Mouse (Mus musculus) liver, adult (tissue): ENCODE data around the gene Moap1.

ENCODE experiments used
- GATA4 ChIP-seq: IDR thresholded peaks from 2 replicates; pipeline ENCODE4 v1.6.1; 2014; ENCODE audit warnings: mild to moderate bottlenecking, low read length; ENCODE audit not compliant: insufficient replicate concordance

Moap1 gene

DNA sequence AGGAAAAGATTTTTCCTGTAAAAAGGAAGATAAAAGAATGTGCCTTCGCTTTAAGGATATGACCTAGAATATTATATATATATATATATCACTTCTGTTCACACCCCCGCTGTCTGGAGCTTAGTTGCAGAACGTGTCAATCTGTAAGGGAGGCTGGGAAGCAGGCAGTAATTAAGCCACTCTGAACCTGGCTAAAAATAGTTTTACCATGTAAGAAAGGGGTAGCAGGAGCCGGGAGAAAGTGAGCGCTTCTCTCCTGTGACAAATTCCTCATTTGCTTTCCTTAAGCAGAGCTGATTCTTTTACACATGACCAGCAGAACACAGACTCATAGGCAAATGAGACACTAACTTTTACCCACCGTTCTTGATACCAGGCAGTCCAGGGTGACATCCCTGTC lies 19.6 kb downstream of the Moap1 start:
- no peak for TF ChIP-seq GATA4

GRCm38 (mm10) chr12:102722966-102723365 lies 20.5 kb downstream of the Moap1 start:
- TF ChIP-seq GATA4, result no peak

- TF ChIP-seq GATA4, result no peak
These were observed 21.0 kb downstream of the Moap1 start for GRCm38 (mm10) chr12:102722451-102722850.

- TF ChIP-seq GATA4, result no peak
These were observed 23.7 kb downstream of the Moap1 start for GRCm38 (mm10) chr12:102719552-102720315.

GRCm38 (mm10) chr12:102714654-102715395 lies 28.6 kb downstream of the Moap1 start:
- no peak for TF ChIP-seq GATA4

DNA sequence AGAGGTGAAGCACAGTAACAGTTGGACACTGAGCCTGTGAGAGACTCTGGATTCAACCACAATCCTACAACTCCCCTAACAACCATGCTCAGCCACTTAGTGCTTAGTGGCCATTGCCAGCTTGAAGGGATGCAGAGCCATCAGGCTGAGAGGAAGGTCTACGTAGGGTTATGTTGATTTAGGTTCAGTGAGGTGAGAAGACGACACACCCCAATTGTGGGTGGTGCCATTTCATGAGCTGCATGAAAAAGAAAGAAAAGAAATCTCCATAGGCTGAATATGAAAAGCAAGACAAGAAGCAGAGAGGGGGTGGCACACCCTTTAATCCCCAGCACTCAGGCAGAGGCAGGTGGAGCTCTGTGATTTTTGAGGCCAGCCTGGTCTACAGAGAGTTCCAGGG lies 29.3 kb downstream of the Moap1 start:
- TF ChIP-seq GATA4, result no peak

DNA sequence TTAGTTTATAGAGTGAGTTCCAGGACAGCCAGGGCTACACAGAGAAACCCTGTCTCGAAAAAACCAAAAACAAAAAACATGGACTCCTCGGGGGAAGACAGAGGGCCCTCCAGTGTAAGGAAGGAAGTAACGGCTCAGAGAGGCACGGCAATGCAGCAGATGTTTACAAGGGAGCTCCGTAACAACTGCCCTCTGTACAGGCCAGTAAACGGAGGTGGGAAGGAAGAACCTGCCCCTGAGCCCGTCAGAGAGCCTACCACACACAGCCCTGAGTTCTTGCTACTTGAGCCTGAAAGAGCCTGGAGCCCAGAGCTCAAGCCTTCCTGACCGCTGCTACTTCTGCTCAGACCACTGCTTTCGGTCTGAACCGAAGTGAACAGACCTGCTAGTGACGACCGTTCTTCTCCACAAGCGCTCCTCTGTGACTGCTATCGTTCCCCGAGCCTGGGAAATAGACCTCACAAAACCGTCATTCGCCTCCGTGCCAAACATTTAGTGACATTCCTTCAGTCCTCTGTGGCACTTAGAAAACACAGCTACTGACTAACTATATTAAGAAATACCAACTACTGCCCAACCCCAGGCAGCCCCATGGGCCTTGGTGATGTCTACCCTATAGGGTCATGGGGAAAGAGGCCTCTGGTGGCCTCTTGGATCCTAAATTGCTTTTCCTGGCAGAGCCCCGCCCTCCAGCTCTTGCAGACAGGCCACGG lies 30.2 kb downstream of the Moap1 start:
- TF ChIP-seq GATA4, result no peak

DNA sequence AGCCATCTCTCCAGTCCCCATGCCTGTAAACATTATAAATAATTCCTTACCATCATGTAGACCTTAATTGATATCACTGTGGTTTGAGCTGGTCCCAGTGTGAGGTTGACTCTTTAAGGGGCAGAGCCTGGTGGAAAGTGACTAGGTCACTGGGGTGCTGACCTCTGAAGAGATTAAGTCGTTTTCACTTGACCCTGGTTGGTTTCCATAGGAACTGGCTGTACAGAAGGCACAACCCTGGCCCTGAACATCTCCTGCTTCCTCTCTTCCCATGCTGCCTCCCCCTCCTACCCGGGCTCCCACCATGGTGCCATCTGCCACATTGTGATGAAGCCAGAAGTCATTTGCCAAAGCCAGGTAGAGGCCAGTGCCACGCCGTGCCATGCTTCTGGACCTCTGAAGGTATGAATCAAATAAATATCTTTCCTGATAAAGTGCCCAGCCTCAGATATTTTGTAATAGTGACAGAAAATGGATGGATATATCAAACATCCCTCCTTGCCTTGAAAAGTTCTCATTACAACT lies 32.5 kb downstream of the Moap1 start:
- TF ChIP-seq GATA4, result no peak

GRCm38 (mm10) chr12:102709896-102710295 lies 33.6 kb downstream of the Moap1 start:
- TF ChIP-seq GATA4, result no peak

DNA sequence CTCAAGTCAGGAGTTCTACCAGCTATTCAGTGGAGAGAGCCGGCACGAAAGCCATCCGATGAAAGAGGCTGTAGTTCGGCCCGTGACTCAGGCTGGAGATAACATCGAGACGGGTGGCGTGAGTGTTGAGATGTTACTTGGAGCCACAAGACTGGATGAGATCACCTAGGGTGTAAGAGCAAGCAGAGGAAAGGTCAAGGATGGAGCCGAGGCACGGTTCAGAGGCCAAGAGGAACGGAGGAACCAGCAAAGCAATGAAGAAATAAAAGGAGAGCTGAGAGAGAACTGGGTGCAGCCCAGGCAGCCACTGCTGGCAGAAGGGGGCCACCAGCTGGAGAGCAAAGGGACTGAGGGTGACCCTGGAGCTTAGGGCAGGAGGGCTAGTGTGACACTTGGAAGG lies 35.2 kb downstream of the Moap1 start:
- TF ChIP-seq GATA4, result no peak

- TF ChIP-seq GATA4, result no peak
These were observed 36.5 kb downstream of the Moap1 start for GRCm38 (mm10) chr12:102706833-102707463.

- TF ChIP-seq GATA4, result no peak
These were observed 37.4 kb downstream of the Moap1 start for GRCm38 (mm10) chr12:102705906-102706640.

GRCm38 (mm10) chr12:102705216-102705871 lies 38.1 kb downstream of the Moap1 start:
- no peak for TF ChIP-seq GATA4
